Mouse (Mus musculus) MEL-GATA-1-ER (cell line): ENCODE results near the gene Zbtb48.
A peak's percentile ranks its signal among the peaks of the same experiment; 100 is the strongest.

Experiments used
- DNase-seq: peaks from one replicate; pipeline ENCODE4 v3.0.0-alpha.2; 2012; ENCODE audit warnings: low read depth; ENCODE audit errors: extremely low read depth

Gene Zbtb48

DNA sequence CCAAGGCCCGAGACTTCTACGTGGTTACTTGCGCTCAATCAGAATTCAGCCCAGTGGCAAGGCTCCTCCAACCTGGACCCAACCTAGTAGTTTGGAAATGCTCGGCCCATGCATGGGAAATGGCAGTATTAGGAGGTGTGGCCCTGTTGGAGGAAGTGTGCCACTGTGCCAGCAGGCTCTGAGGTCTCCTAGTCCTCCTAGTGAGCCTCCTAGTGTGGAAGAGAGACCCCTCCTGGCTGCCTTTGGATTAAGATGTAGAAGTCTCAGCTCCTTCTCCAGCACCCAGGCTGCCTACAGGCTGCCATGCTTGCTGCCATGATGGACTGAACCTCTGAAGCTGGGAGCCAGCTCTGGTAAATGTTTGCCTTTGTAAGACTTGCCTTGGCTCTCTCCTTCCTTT, 2.5 kb upstream of the Zbtb48 start:
- DNase-seq, result no peak

DNA sequence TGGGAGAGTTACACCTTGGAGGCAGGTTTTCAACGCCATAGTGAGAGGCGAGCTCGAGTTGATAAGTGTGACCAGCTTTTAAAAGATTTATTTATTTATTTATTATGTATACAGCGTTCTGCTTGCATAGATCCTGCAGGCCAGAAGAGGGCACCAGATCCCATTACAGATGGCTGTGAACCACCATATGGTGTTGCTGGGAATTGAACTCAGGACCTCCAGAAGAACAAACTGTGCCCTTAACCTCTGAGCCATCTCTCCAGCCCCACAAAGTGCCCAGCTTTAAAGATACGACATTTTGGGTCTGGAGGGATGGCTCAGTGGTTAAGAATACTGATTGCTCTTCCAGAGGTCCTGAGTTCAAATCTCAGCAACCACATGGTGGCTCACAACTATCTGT, 1.6 kb upstream of the Zbtb48 start:
- no peak for DNase-seq

GRCm38 (mm10) chr4:152028456-152028855, 985 bp upstream of the Zbtb48 start:
- DNase-seq, result no peak

- no peak for DNase-seq
Measured at GRCm38 (mm10) chr4:152026751-152027508, 541 bp downstream of the Zbtb48 start.

DNA sequence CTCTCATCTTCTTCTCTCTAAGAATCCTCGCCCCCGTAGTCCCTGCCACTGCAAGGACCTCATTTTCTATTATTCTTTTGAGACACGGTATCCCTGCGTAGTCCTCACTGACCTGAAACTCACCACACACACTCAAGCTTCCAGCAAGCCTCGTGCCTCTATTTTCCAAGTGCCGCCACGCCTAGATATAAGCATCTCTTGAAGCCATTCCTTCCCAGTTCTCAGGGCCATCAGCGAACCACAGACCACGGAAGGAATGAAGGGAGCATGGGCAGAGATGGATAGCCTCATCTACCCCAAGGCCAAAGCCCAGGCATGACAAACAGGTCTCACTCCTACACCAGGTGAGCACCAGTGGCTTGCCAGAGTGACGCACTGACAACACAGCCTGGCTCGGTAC, 2.9 kb downstream of the Zbtb48 start:
- DNase-seq, result no peak

GRCm38 (mm10) chr4:152022506-152022905, 5.0 kb downstream of the Zbtb48 start:
- no peak for DNase-seq

GRCm38 (mm10) chr4:152021568-152022097, 5.8 kb downstream of the Zbtb48 start:
- DNase-seq, result no peak

DNA sequence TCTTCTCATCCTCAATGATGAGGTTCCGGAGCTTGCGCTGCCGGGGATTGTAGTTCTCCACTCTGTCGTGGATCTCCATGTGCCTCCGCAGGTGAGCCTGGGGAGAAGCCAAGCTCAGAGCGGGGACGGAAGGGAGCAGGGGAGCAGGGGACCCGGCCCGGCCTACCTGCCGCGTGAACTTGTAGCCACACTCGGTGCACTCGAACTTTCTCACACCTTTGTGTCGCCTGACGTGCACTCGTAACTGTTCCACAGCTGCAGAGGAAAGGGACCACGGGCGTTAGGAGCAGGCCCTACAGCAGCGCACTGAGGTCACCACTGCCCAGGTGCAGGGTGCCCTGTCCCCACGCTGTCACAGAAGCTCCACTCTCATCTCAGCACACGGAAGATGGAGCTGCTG, 7.4 kb downstream of the Zbtb48 start:
- no peak for DNase-seq

- DNase-seq, result no peak
Measured at GRCm38 (mm10) chr4:152019073-152019472, 8.4 kb downstream of the Zbtb48 start.

DNA sequence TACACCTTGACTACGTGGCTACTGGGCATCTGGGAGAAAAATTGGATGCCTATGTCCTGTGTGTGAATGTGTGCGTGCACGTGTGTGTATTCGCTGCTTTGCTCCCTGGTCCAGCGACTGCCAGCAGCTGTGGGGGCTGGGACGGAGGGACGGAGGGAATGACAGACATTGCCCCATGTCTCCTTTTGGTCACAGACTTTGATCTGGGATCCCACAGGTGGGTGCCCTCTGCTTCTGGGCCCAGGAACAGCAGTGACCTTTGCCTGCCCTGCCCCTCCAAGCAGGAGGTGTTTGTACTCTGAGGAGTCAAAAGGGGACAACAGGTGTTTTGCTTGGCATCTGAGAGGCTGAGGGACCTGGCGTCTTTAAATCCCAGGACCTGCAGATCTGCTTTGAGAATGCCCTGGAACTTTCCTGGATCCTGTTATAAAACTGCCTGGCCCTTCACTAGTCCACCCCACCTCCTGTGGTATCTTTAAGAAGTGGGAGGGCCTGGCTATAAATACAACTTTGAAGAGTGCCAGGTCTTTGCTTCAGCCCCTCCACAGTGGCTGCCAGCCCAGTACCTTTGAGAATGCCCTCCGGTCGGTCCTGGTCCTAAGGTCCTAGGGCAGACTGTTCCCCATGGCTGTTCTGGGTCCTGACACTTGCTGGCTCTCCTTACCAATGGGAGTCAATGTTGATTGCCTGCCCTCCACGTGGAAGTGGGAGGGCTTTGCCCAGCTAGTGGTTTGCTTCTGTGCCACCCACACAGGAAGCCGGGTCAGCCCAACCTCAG, 14.2 kb downstream of the Zbtb48 start:
- no peak for DNase-seq

DNA sequence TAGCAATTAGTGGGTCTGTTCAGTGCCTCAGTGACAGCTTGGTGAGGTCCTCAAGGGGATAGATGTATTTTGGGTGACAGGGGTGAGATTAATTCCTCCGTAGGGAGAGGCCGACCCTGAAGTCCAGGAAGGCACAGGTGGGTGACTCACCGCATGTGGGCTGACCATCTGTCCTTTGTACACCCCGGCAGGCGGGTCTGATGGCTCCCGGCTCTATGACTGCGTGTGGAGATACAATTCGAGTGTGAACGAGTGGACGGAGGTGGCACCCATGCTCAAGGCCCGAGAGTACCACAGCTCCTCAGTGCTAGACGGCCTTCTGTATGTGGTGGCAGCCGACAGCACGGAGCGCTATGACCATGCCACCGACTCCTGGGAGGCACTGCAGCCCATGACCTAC, 15.4 kb downstream of the Zbtb48 start:
- DNase-seq, result no peak

DNA sequence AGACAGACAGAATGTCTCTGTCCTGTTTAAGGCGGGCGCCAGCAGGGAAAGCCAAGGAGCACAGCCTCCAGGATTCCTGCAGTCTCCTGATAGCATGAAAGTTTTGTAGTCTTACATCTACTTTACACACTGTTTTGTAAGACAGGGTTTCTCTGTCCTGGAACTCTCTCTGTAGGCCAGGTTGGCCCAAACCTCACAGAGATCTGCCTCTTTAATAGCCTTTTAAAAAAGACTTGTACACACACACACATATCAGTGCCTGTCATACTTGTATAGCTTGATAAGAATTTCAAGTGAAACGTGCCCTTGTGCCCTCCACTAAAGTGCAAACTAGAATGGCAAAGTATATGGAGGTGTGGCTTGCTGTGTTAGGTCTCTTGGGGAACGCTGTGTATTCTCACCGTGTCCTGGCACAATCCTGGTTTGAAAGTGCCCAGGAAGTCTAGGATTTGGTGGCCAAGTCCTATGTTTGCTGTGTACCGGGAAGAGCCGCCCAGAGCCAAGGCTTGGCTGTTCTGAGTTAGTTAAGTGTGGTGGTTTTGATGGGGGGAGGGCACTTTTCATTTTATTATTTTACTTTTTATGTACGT, 16.2 kb downstream of the Zbtb48 start:
- no peak for DNase-seq

DNA sequence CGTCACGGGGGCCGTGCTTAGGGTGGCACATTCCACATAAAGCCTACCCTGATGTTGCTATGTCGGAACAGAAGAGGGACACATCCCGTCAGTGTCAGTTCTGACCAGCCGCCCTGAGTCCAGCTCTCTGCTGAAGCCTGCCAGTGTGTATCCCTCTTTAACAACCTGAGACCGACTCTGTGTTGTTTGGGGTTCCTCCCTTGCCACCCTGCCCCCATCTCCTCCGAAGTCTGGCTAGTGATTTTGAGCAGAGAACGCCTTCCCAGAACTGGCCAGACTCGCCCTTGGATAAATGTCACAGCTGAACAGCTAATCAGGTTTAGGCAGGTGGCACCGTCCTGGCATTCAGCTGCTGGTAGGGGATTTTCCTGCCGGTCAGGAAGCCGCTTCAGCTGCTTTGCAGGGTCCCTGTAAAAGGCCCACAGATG, 16.8 kb downstream of the Zbtb48 start:
- no peak for DNase-seq

DNA sequence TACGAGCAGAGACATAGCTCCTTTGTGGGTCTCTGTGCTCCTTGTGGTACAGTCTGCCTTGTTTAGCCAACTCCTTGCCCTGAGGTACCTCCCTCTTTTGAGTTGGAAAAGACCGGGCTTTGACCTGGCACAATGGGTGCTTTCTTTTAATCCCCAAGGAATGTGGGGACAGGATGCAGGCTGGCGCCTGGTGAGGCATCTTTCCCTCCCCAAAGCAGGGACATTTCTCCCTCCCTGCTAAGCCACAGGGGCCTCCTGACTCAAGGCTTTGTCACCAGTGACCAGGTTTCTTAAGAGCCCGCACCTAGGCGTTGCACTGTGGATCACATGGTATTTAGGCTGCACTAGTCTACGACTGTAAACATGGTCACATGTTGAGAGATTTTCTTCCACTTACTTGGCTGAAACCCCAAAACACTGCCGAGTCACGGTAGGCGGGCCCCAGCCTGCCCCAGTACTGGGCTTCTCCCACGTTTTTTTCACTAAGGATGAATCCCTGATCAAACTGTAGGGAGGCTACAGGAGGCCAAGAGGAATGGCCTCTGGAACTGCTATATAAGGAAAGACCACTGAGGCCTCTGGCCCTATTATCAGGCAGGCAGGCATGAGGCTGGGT, 17.3 kb downstream of the Zbtb48 start:
- DNase-seq, result peak; percentile 64

DNA sequence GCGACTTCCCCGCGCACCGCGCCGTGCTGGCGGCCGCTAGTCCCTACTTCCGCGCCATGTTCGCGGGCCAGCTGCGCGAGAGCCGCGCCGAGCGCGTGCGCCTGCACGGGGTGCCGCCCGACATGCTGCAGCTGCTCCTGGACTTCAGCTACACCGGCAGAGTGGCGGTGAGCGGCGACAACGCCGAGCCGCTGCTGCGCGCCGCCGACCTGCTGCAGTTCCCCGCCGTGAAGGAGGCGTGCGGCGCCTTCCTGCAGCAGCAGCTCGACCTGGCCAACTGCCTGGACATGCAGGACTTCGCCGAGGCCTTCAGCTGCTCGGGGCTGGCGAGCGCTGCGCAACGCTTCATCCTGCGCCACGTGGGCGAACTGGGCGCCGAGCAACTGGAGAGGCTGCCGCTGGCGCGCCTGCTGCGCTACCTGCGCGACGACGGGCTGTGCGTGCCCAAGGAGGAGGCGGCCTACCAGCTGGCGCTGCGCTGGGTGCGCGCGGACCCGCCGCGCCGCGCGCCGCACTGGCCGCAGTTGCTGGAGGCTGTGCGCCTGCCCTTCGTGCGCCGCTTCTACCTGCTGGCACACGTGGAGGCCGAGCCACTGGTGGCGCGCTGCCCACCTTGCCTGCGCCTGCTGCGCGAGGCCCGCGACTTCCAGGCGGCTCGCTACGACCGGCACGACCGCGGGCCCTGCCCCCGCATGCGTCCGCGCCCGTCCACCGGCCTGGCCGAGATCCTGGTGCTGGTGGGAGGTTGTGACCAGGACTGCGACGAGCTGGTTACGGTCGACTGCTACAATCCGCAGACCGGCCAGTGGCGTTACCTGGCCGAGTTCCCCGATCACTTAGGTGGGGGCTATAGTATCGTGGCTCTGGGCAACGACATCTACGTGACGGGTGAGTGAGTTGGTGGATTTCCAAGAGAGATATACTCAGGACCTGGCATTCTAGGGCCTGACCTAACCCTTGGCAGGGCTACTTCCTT, 18.1 kb downstream of the Zbtb48 start:
- DNase-seq, result peak; percentile 16

DNA sequence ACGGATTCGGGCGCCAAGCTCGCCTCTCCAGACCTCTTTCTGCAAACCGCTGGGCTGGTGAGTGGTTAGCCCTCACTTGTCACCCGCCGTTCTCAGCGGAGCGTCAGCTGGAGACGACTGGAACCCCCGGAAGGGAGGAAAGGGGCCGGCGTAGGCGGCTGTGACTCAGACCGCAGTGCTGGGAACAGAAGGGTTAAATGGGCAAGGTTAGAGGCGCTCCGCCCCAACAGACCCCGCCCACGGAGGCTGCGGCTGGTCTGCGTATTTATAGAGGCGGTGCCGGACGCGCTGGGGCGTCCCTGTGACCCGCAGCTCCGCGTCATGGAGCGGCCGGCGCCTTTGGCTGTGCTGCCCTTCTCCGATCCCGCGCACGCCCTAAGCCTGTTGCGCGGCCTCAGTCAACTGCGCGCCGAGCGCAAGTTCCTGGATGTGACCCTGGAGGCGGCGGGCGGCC, 18.8 kb downstream of the Zbtb48 start, which contains the start of gene Klhl21:
Gene Klhl21, plus strand, starts transcription at position 182 of the 454 bp plus-strand sequence.
- peak; percentile 86 for DNase-seq

DNA sequence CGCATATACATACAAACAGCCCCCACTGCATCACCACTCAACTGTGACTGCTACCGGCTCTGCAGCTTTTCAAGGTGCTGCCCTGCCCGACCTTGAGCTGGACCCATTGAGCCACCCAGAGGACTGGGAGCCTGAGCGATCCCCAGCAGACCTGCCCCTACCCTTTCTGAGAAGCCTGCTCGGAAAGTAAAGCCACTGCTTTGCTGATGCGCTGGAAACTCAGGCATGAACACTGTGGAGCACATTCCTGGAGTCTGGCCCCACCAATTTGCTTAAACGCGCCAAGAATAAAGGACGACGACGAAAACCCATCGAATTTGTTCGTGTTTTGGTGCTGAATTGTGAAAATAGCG, 19.3 kb downstream of the Zbtb48 start:
- DNase-seq, result no peak

- no peak for DNase-seq
Measured at GRCm38 (mm10) chr4:152007481-152008147, 19.9 kb downstream of the Zbtb48 start.

- DNase-seq, result no peak
Measured at GRCm38 (mm10) chr4:152006812-152007211, 20.7 kb downstream of the Zbtb48 start.

GRCm38 (mm10) chr4:152006137-152006536, 21.3 kb downstream of the Zbtb48 start:
- DNase-seq, result no peak
